Mouse (Mus musculus) CD4-positive helper T cell, adult 2 months (primary cell): ENCODE data around the gene Chchd3.

Experiments used
- DNase-seq: peaks from one replicate; pipeline ENCODE4 v3.0.0-alpha.2; 2012; ENCODE audit warnings: low read depth, missing footprints, low spot score

The Chchd3 gene

DNA sequence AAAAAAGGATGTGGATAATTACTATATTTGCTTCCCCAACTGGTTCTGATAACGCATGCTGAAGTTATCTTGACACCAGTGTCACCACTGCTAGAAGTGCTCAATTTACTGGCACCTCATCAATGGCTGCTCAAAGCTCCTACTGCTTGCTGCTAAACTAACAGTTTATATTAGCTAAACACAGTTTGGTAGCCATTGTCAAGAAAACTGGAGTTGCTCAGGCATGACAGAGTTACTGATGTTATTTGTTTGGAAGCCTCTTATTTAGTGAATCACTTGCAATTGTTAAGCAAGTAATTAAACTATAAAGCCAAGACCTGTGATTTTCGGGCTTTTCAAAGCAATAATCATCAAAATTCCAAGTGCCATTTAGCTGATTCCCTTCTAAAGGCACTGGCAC is 123.7 kb downstream of the Chchd3 start:
- no peak for DNase-seq

DNA sequence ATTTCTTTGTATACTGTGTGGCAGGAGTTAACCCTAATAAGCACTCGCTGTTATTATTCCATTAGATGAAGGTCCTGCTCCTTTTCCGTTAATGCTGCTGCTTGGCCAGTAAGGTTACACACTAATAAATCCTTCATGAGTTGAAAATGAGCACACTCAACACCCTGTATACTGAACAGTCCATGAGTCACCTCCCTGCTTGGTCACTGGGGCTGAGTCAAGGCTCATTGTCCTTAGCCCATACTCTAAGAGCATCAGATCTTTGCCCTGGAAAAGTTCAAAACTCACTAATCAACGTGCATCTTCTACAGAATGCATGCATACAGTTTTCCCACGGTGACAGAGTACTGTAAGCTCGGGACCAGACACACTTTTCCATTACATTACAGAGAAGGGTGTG is 124.5 kb downstream of the Chchd3 start:
- no peak for DNase-seq

DNA sequence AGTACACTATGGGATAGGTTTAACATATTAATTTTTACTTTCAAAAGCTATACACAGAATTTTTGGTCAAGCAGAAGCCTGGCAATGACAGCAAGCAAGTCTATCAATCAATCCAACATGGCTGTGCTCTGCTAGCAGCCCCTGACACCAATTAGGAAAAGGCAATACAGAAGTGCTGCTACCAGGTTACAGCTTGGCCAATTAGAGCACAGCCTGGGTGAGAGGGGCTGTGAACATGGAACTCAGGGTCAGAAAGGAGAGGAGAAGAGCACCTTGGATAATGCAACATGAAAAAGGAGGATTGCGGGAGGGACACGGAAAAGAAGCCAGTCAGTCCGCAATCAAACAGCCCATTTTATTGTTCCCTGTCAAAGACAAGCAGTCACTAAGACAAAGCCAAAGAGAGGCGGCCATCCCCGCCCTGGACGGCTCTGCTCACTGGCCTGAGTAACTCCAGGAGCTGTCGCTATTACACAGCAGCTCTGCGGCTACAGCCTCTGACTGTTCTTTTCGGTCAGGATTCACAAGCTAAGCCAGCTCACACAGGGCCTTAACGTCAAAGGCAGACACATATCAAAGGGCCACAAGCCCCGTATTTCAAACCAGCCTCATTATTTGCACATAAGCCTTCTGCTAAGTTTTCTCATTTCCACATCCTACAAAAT is 128.8 kb downstream of the Chchd3 start:
- DNase-seq, result no peak

DNA sequence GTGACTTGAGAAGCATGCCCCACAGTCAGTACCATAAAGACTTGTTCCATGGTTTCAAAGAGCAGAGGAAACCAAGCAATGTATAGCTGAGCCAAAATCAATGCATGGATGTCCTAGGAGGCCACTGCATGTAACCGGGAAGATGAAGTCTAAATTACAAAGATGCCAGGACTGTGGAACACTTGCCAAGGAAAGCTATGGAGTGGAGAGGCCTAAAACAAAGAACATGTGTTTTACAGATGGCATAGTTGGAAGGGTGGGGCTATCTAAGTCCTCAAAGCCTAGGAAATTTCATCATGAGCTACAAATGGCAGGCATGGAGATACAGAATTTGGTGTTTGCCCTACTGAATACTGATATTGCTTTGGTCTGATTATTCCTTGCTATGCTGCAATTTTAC is 137.7 kb downstream of the Chchd3 start:
- DNase-seq, result no peak

DNA sequence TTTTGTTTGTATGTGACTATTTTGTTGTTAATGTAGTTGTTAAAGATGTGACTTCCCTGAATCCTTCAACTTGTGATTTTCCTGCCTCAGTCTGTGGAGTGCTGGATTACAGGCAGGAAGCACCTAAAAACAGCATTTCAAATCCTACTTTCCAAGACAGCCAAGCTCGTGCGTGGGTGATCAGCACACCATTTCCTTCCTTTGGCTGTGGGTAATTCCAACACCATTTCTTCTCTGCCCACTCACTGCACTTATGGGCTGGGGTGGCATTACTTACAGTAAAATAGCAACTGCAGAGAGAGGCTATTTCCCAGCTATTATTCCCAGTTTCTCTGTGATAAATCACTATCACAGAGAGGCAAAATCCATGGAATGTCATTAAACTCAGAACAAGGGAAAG is 140.0 kb downstream of the Chchd3 start:
- no peak for DNase-seq

DNA sequence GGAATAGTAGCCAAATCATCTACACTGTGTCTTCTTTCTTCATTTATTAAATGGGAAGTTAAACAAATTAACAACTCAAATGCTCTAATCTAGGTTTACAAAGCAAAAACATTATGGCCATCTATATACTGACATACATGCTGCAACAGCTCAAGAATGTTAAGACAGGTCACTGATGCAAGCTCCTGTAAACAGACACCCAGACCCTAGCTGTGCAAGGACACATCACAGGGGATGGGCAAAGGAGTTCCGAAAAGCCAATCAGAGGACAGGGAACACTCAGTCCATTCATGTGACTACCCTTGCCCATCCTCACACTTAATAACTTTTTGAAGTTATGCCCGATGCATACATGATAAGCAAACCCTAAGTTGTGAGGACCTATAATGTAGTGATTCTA is 149.4 kb downstream of the Chchd3 start:
- DNase-seq, result no peak

DNA sequence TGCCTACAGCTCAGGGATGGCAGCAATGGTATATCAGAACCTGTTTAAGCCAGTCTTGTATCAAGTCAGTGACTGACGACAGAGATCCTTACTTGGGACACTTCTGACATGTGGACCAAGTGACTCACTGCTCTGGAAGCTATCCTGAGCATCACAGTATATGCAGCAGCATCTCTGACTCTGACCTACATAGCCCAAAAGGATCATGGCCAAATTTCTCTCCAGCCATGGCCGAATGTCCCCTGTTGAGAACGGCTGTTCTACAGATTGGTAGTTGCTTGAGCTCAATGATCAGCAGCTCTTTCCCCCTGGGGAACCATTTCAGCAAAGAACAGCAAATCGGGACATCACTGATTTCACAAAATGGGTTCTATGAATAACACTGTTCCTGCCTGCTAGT is 161.0 kb downstream of the Chchd3 start:
- DNase-seq, result no peak

DNA sequence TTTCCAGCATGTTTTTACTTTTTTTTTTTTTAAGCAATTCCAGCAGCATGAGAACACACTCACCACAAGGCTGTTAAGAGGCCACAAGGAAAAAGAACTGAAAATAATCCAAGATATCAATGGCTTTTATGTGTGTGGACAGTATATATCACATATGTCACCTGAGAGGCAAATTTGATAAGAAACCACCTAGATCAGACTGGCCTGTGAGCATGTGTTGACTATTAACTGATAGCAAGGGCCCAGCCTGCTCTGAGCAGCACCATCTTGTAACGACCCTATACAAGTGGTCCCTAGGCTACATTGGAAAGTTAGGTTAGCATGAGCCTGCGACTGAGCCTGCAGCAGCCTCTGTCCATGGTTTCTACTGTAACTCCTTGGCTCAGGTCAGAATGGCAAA is 166.0 kb downstream of the Chchd3 start:
- no peak for DNase-seq

DNA sequence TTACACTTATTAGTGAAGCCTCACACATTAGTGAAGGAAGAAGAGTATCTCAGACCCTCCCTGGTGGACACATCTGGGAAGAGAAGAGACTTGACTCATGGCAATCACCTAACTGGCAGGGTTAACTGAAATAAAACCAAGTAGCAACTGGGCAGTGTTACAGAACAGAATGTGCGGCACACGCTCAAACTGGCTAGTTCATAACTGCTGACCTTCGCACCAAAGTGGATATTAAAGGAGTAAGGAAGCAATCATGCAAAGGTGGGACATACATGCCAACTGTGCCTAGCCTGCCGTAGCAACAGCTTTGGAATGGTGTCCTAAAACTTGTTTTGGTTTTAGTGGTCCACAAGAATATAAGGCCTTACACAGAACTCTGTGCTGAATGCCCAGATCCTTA is 169.3 kb downstream of the Chchd3 start:
- no peak for DNase-seq

DNA sequence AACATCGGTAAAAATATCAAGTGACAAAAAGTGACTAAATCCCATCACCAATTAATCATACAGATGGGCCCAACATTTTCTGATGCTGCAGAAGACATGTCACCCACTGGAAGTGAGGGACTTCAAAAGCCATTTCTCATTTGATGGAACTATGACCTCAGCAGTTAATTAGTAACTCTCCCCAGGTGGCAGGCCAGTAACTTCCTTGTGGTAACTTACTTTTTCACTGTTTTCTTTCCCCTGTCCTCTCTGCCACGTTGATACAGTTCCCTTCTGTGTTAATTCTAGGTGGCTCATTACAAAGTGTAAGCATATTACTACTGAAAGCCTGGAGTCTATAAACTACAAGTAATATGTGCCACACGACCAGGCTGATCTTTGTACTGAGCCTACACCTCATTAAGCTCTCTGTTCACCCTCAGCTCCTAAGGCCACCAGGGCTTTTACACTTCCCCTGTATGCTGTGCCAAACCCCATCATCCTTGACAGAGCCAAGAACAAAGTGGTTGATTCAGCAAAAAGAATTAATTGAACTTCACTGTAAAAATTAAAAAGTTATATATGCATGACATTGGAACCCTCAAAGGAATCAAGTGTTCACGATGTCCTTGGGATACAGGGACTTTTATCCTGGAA is 171.0 kb downstream of the Chchd3 start:
- no peak for DNase-seq

DNA sequence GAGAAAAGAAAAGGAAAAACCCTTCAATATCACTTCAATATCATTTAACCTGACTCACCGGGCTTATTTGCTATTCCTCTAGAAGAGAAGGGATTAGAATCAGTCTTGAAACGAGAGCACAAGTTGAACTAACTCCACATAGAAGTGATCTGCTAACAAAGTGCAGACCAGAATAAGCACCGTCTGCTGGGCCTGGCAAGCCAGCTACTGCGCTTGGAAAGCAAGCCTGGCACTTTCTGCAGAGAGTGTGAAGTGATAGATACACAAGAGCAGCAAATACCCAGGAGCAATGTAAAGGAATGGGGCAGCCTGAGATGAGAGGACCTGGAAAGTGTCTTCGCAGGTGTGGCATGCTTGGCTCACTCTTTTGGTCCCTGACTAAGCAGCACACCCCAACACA is 181.5 kb downstream of the Chchd3 start:
- no peak for DNase-seq

DNA sequence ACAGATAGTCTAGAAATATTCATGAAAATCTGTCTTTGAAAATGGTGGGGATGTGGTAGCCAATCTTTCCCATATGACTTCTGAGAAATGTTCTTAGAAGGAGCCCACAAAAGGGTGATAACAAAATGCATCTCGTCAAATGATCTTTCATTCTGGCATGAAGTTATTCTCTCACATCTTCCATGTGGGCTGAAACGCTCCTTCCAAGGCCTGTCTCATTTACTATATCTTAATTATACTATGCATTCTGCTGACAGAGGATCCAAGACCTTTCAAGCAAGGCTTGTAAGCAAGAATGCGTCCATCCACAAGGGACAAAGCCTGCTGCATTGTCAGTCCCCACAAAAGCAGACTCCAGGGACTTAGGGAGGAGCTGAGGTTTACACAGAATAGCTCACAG is 185.9 kb downstream of the Chchd3 start:
- no peak for DNase-seq

DNA sequence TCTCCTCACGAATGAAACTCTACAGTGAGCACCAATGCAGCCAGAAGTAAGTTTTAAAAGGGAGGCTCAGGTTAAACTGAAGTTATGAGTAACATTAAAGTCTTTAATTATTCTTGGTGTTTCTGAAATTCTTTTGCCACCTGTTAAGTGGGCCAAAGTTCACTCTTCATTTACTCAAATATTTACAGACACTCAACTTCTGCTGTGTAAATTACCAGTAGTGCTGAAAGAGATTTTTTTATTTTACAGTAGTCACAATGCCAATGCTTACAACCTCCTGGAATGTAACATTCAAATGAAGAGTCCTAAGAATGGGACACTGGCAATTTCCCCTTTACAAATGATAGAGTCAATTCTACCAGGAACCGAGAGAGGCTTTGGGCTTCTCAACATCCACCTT is 187.3 kb downstream of the Chchd3 start:
- no peak for DNase-seq

DNA sequence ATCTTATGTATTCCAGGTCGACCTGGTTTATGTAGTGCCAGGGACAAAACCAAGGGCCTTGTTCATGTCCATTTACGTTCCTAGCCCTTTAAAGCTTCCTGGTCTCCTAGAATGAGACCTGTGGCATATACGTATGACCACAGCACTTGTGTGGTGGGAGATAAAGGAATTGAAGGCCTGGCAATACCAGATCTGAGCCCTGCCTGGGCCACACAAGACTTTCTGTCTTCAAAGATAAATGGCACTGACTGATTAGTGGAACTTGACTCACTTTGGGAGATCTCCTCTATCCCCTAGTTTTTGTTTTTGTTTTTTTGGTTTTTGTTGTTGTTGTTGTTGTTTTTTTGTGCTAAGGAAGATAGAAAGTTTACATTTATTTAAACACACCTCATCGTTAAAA is 209.1 kb downstream of the Chchd3 start:
- DNase-seq, result no peak

DNA sequence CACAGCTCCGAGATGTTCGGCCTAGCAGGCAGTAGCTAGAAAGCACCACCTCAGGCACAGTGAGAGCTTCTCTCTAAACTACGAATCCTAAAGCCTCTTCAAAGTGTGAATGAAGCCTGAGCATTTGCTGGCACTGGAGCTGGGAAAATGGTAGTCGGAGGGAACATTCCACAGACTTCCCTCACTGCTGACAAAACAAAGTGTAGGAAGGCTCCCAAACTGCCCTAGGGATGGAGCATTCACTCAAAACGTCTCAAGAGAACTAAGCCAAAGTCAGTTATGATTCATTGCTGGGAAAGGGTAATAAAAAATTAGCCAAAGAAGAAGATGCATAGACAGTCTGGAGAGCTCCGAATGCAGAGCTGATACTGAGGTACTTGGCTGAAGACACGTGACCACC is 211.1 kb downstream of the Chchd3 start:
- no peak for DNase-seq

DNA sequence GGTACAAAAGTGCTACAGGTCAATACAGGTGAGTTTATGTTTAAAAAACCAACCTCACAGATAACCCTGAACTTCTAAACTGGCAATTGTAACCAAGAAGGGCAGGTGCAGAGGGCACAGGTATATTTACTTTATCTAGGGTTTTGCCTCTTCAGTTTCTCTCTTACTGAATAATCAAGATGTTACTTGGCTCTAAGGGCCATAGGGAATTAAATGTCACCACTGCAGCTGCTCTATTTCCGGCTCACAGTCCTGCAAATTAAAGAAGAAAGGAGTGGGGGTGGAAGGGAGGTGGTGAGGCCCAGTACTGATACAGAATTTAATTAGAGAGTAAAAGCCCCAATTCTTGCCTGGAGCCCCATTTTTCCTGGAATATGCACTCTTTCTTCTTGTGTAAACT is 214.6 kb downstream of the Chchd3 start:
- DNase-seq, result no peak

DNA sequence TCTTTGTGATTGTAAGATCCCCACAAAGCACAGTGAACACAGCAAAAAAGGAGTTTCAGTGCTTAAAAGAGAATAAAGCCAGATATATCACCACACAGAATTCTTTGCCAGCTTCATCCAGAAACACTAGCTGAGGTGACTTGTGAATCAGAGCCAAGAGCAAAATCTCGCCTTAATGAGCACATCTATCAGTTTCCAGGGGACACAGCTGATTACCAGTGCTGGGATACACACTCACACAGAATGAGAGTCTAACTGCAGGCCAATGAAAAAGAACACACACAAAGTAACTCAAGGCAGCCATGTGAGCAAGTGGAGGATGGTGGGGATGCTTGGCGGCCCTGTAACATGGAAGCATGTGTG is 222.1 kb downstream of the Chchd3 start:
- DNase-seq, result no peak

DNA sequence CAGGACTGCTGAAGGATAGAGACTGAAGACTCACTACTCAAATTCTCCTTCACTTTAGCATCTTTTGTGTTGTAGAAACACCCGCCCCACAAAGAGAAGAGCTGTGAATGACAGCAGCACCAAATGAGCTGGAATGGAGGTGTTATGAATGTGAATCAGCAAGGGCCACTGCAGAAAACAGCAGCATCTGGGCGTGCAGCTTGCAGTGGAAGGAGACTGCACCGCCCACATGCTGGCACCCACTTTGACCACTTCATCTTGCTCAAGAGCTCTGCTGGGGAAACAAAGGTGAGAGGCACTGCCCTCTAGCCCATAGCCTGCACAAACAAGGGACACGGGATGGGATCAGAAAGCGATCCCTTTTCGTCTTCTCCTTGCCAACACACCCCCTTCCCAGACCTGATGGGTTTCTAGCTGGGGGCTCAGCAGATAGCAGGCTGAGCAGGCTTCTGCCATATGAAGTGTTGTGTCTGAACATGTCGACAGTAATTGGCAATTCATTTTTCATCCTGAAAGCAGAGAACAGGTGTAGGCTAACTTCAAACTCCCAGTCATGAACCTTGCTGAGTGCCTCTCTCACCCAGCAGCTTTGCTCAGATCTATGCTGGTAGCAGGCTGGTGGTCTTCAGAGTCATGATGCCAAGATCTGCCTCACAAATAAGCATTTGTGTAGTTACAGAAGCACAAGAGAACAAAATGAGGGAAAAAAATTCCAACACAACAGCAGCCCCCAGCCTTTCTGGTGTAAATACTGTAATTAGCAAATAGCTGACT is 222.7 kb downstream of the Chchd3 start:
- no peak for DNase-seq

DNA sequence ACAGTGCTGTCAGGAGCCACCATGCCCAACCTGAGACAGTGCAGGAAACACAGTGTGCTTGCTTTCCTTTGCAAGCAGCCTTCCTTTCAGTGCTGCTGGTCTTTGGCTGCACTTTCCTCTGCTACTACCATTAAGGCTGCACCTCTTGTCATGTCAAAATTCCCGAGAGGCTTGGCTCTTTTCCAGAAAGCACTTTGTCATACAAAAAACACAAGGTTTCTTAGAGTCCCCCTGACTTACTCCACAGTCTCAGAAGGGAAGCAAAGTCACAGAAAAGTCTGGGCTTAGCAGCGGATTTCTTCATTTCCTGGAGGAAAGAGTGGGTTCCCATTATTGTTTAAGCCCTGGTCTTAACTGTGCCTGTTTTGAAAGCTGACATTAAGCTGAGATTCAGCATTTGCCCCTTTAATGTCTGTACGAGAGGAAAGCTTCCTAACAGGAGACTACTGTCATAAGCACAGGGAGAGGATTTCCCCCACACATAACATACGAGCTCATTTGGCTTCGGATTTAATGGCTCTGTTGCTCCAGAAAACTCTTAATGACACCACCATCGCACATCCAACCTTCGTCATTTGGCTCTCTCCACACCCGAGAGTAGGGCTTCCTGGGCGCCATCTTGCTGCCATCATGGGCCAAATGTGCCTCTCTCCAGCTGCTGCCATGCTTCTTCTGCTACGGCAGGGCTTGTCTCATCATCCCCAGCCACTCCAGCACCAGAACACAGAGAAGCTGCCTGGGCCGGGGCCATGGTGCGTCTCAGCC is 236.0 kb downstream of the Chchd3 start:
- no peak for DNase-seq

DNA sequence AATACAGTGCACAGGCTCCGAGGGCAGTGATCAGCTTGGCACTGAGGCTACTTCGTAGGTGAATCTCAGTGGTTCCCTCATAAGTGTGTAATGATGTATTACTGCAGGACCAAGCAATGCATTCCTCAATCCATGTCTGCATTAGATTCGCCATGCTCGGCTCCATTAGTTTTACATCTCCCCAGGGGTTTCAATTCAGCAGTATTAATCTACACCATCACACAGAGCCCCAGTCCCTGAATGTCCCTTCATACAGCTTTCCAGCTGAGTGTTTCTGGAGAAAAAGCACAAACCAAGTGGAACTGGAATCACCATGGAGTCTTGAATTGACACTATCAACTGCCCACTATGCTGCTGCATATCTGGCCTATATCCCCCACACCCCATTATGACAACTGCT is 241.1 kb downstream of the Chchd3 start:
- no peak for DNase-seq

DNA sequence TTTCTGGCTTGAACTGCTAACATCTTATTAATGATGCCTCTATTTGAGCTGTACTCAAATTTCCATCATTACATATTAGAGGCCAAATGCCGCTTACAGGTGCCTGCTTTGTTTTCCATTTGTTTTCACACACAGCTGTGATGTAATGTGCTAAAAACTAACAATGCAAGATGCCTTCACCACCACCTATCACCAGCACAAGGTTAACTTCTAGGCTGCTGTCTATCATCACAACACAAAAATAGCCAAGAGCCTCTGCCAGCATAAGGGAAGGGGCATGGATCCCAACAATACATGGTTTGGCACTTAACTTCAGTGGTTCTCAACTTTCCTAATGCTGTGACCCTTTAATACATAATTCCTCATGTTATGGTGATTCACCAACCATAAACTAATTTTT is 251.3 kb downstream of the Chchd3 start:
- DNase-seq, result no peak

DNA sequence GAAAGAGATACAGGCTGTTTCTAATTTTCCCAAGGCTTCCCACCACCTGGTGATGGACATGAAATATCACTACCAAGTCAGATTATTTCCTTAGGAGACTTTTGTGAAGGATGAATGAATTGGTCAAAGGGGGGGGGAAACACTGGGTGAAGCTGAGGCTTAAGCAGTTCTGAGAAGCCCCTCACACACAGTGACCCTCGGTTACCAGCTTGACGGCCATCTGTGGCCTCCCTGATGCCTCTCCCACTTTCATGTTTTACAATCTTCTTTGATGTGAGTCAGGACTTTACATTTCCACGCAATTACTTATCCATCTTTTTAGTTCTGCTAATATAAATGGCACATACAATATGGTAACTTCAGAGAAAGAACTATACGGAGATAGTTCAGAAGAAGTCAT is 252.3 kb downstream of the Chchd3 start:
- DNase-seq, result no peak
